Mouse (Mus musculus): Measurements from ENCODE around the gene H3f3b. TPM values are rescaled to one million over a fixed set of nuclear protein-coding genes. Genes with fewer than 3 reads are reported as not detected.

The H3f3b gene
- total RNA-seq, 2 experiments from 2014 or later = 55.9 to 58.7 TPM

DNA sequence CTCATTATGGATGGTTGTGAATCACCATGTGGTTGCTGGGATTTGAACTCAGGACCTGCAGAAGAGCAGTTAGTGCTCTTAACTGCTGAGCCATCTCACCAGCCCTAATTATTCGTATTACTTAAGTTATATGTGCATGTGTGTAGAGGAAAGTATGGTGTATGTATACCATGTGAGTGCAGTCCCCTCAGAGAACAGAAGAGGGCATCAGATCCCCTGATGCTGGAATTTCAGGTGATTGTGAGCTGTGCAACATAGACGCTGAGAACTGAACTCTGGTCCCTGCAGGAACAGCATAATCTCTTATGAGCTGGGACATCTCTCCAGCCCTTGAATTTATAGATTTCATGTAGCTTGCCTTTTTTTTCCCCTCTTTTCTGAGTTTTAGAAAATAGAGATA lies 14.1 kb upstream of the H3f3b start:
- peak; percentile 24; the same call in 1 of the 2 replicates for TF ChIP-seq CTCF (IDR thresholded peaks at IDR 0.05)
- no peak overlapping the region for H3K4me3 ChIP-seq
- no peak for DNase-seq
- intact Hi-C loops (cut with DNase I) = no loop called here
- no peak overlapping the region for H3K27ac ChIP-seq

DNA sequence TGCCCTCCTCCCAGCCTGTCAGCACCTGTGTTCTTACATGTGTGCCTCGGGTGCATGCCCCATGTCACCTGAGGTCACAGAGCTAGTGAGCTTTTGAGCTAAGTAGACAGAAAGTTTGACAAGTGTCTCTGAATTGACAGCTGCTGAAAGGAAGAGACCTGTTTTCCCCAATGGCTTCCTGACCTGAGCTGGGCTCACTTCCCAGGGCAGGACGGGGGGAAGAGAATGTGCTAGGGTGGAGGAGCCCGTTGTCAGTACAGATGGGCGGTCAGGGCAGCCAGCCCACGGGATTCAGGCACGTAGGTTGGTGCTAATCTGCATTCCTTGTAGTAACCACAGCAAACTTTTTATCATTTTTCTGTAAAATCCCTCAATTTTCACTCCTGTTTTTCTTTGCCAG lies 12.8 kb upstream of the H3f3b start:
- intact Hi-C loops (cut with DNase I) = no loop called here
- peak overlapping the region; percentile 77 for H3K27ac ChIP-seq
- no peak overlapping the region for H3K4me3 ChIP-seq
- TF ChIP-seq CTCF (IDR thresholded peaks at IDR 0.05) = no peak
- peak; percentile 52 for DNase-seq

DNA sequence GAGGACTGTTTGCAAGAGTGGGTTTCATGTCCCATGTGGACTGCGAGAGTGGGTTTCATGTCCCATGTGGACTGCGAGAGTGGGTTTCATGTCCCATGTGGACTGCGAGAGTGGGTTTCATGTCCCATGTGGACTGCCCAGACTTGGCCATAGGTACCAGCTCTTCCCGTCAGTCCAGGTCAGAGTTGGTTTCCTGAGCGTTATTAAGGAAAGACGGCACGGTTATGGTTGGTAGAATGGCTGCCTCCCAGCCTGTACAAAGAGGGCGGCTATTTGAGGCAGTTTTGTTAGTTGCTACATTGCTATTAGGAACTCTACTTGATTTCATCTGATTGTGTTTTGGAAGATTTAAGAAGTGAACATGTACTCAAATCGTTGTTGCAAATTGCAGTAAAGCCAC lies 10.1 kb upstream of the H3f3b start:
- no peak for TF ChIP-seq CTCF (IDR thresholded peaks at IDR 0.05)
- no peak for DNase-seq
- no peak overlapping the region for H3K27ac ChIP-seq
- no peak overlapping the region for H3K4me3 ChIP-seq
- intact Hi-C loops (cut with DNase I) = loop anchor here (2.0 kb wide), 1 partner anchor 25 kb away; no protein-coding TSS in a partner anchor

DNA sequence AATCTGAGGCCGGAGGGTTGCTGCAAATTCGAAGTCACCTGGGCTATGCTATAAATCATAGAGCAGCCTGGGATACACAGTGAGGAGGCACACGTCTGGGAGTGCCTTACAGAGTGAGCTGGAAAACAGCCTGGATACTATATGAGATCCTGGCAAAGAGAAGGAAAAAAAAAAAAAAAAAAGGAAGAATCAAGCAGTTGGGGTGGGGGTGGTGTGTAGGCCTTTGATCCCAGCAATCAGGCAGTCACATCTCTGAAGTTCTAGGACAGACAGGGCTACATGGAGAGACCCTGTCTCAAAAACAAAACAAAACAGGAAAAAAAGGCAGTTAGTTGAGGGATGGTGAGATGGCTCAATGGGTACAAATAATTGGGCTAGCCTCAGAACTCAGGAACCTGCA lies 8.9 kb upstream of the H3f3b start:
- intact Hi-C loops (cut with DNase I) = loop anchor here (2.0 kb wide), 1 partner anchor 26 kb away; no protein-coding TSS in a partner anchor

DNA sequence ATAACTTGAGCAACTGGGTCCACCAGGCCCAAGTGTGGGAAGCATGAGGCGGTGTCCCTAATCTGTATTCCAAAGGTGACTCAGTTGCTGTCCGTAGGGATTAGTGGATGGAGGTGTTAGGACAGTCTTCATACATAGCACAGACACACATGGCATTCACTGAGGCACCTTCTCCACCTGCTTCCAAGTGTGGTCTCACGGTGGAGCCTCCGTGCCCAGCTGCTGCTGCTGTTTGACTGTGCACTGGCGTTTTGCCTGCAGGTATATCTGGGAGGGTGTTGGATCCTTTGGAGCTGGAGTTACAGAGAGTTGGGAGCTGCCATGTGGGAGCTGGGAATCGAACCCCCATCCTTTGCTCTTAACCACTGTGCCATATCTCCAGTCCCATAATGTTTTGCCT lies 6.8 kb upstream of the H3f3b start:
- DNase-seq = no peak
- TF ChIP-seq CTCF (IDR thresholded peaks at IDR 0.05) = no peak
- intact Hi-C loops (cut with DNase I) = loop anchor here (5.0 kb wide), 1 partner anchor 98 kb away; the partner anchor contains the start of gene Trim65
- no peak overlapping the region for H3K27ac ChIP-seq
- H3K4me3 ChIP-seq = no peak overlapping the region

More for the DNA sequence above, 8.9 kb upstream of the H3f3b start:
- DNase-seq = no peak
- TF ChIP-seq CTCF (IDR thresholded peaks at IDR 0.05) = no peak
- H3K27ac ChIP-seq = no peak overlapping the region
- no peak overlapping the region for H3K4me3 ChIP-seq

DNA sequence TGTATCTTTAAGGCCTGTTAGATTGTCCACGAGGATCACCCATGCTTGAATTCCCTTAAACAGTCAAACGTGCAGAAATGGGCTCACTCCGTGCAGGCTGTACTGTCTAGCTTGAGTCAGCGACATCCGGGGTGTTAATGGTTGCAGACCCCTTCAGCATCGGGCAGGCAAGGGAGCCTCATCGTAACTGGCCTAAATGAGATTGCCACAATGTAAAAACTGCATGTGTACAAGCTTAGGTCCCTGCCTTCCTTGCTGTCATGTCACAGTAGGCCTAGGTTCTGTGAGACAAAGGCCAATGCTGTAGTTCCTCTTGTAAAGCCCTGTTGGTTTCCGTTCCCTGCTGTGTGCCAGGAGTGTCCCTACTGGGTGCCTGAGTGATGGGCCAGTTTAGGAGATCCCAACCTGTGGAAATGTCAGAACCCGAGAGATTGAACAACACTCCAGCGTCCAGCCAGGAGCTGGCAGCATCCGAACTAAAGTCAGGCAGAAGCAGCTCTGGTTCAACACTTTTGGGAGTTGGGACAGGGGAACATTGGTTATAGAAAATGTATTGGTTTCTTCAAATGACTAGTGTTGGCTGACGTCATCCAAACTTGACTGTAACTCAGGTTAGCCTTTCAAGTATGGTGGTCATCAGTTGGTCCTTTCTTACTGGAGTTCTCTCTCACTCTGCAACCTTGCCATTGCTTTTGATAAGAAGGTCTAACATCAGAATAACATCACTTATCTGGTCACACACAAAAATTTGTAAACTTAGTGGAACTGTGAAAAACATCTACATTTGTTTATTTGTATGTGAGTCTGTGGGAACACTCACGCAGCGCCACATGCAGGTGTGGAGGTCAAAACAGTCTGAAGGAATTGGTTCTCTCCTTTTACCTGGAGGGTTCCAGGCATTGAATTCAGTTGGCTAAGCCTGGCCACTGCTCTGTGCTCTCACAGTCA lies 3.4 kb upstream of the H3f3b start:
- no peak for TF ChIP-seq CTCF (IDR thresholded peaks at IDR 0.05)
- peak overlapping the region; percentile 91 for H3K4me3 ChIP-seq
- H3K27ac ChIP-seq = peak overlapping the region; percentile 98
- intact Hi-C loops (cut with DNase I) = loop anchor here (2.0 to 5.0 kb wide), 2 partner anchors 56 to 101 kb away; partner anchors contain the start of genes Trim65 and Wbp2
- DNase-seq = peak; percentile 46

DNA sequence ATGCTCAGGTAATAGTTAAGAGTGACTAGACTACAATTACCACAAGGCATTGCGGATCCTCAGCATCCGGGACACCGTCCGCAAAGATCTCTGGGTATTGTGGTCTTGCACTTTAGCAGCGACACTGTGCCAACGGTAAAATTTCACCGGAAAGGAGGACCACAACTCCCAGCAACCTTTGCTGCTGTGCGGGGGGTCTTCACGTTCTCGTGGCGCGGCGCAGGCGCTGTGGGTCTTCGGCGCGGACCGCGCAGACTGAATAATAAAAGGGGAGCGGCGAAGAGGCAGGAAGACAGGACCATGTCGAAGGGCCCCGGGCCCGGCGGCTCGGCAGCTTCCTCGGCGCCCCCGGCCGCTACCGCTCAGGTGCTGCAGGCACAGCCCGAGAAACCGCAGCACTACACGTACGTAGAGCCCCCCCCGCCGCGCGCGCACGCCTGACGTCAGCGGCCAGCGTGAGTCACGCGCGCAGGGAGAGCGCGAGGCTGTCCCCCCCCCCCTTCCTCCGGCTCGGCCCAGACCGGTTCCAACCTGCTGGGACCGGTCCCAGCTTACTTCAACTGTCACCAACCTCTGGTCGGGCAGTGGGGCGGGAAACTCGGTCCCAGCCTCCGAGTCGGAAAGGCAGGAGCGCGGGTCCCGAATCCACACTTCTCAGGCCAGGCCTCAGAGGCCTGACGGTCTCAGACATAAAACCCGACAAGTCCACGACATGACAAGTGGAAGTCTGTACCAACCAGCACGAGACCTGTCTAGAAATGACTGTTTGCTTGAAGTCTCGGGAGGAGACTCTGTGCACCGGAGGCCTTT lies 2.5 kb upstream of the H3f3b start, which contains the start of gene Unk:
Unk (plus strand) TSS at position 235 of the 810 bp plus-strand sequence.
- intact Hi-C loops (cut with DNase I) = loop anchor here (2.0 to 5.0 kb wide), 2 partner anchors 57 to 102 kb away; partner anchors contain the start of genes Trim65 and Wbp2
- peak; percentile 96 for DNase-seq
- H3K4me3 ChIP-seq = peak within 1 kb of the TSS; percentile 91
- TF ChIP-seq CTCF (IDR thresholded peaks at IDR 0.05) = no peak
- peak within 1 kb of the TSS; percentile 98 for H3K27ac ChIP-seq

DNA sequence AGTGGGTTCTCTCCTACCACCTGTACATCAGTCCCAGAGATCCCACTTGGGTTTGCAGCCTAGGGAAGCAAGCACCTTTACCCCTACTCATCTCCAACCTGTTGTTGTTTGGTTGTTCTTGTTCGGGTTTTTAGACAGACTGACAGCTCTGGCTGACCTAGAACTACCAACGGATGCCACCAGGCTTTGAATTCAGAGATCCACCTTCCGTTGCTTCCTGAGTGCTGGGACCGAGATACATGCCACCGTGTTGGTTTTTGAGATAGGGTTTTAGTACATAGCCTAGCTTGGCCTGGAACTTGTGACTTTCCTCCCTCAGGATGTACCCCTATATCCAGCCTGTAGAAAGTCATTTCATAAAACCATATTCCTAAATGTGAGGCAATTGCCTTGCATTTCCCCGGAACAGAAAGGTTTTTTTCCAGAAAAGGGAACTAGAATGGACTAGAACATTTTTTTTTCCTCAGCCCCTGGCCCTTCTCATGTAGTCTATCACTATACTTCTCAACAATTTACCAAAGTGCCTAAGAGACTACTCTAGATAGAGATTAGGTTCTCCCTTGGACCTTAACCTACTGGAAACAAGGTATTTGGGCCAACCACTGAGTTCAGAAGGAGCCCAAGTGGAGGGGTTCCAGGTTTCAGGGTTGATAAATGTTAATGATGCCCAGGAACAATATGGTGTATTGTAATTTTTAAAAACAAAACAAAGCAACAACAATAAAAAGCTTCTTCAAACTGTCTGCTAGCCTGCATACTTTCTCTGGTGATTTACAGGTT lies 1.5 kb upstream of the H3f3b start:
- DNase-seq = no peak
- Histone ChIP-seq H3K27ac (peak overlapping the region; percentile 98), H3K4me3 (peak overlapping the region; percentile 91)
- TF ChIP-seq CTCF (IDR thresholded peaks at IDR 0.05) = no peak
- intact Hi-C loops (cut with DNase I) = no loop called here

DNA sequence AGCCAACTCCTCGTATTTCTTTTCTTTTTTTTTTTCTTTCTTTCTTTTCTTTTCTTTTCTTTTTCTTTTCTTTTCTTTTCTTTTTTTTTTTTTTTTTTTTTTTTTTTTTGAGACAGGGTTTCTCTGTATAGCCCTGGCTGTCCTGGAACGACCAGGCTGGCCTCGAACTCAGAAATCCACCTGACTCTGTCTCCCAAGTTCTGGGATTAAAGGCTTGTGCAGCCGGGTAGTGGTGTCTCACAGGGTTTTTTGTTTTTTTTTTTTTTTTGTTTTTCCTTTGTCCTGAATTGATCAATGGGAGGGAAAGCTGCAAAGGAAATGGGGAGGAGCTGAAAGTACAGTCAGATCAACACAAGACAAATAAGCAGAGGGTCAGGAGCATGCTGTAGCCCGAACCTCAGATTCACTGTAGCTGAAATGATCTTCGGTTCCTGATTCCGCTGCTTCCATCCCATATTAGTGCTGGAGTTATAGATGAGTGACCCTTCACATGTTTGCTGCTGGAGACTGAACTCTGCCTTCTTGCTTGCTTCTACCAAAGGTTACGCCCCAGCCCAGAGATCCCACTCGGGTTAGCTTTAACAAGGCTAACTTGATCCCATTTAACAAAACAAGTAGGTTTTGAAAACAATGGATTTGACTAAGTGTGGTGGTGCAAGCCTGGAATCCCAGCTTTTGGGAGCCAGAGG lies 559 bp upstream of the H3f3b start:
- H3K27ac ChIP-seq = no peak overlapping the region

DNA sequence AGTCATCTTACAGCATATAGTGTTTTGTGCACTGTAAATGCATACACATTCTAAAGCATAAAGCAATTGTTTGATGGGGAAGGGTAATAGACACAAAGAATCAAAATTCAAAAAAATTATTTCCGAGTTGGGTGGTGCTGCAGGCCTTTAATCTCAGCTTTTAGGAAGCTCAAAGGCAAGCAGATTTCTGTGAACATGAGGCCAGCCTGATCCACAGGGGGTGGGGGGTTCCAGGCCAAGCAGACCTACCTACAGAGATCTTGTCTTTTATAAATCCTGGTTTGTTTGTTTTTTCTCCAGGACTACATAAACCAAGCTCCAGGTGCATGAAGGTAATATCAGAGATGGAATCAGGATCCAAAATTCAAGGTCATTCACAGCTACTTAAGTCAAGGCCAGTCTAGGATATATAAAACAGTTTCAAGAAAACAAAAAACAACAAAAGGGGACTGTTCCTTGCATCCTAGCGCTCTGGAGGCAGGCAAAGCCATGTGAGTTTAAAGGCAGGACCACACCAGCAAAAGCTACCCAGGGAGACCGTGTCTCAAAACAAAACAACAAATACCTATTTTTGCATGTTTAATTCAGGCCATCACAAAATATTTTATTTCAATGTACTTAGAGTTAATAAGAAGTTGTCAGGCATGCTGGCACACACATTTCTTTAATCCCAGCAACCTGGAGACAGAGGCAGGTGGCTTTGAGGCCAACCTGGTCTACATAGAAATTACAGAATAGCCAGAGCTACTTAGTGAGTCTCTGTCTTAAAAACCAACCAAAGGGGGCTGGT lies 2.5 kb downstream of the H3f3b start:
- Histone ChIP-seq H3K27ac (peak overlapping the region; percentile 75), H3K4me3 (no peak overlapping the region)
- intact Hi-C loops (cut with DNase I) = no loop called here
- no peak for TF ChIP-seq CTCF (IDR thresholded peaks at IDR 0.05)
- no peak for DNase-seq

More for the DNA sequence above, 559 bp upstream of the H3f3b start:
- TF ChIP-seq CTCF (IDR thresholded peaks at IDR 0.05) = no peak
- H3K4me3 ChIP-seq = no peak overlapping the region
- no peak for DNase-seq
- intact Hi-C loops (cut with DNase I) = no loop called here

Measured in gastrocnemius, adult 2 months (tissue).